Mouse (Mus musculus) CD4-positive, CD25-positive, alpha-beta regulatory T cell, adult 2 months (primary cell): ENCODE results near the gene Ap1s3.
A peak's percentile ranks its signal among the peaks of the same experiment; 100 is the strongest.

ENCODE experiments used
- DNase-seq: peaks from one replicate; pipeline ENCODE4 v3.0.0-alpha.2; 2012; ENCODE audit warnings: low read depth, low spot score

Ap1s3 gene

DNA sequence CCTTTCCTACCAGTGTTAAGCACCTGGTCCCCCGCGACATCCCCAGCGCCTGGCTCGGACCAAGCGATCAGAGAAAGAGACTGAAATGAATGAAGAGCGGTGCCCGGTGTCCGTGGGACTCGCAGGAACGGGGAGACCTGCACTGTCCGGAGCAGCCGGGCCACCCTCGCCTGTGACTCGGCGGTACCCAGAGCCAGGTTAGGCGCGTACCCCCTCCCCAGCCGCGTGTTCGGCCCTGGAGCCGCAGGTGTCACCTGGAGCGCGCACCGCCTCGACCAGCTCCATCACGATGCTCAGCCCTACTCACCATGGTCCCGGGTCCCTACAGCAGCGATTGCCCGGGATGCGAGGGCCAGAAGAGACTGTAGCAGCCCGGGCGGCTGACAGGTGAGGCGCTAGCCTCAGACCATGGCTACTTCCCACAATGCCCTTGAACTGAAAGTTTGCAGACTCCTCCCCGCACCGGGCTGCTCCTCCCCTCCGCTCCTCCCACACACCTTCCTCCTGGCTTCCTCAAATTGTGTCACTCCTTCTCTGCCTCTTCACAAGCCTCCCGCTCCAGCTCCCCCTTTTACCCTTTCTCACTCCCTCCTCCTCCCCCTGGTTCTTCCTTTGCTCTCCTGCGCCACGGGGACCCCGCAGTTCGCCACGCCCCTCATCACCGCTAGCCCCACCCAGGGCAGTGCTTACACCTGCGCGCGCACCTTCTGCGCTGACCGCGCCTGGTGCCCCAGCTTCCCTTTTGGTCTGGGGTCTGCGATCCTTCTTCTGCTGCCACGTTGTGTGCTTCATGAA lies at the start of gene Ap1s3:
Ap1s3 (minus strand) TSS at position 430 of the 795 bp plus-strand sequence.
- peak; percentile 85 for DNase-seq

DNA sequence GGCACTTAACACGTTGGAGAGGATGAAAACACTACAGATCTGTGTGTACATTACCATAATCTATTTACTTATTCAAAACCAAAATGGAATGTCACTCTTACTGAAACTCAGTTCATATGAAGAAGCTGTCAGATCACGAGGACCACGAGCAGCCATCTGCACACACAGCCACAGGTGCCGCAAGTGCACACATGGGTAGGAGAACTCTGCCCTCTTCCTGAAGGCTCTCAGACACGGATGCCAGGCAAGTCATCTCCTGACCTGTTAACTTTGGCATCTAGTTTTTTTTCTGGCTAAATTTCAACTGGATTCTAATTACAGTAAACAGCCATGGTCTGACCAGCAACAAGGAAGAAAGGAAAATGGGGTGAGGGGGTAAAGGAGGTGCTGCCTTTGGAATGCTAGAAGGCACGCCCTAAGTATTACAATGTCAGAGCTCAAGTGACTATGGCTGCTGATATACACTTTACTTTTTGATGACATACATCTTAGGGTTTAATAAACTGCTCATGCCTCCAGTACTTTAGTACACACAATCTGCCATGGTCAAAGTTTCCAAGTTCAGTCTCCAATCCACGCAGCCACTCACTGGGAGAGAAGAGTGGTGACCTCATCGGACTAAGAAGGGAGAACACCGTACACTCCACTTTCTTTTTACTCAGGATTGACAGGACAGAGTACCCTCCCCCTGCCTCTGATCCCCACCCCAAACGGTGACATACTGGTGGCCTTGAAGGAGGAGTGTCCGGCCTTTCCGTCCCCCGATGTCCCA lies 42.6 kb upstream of the Ap1s3 start:
- DNase-seq, result no peak

DNA sequence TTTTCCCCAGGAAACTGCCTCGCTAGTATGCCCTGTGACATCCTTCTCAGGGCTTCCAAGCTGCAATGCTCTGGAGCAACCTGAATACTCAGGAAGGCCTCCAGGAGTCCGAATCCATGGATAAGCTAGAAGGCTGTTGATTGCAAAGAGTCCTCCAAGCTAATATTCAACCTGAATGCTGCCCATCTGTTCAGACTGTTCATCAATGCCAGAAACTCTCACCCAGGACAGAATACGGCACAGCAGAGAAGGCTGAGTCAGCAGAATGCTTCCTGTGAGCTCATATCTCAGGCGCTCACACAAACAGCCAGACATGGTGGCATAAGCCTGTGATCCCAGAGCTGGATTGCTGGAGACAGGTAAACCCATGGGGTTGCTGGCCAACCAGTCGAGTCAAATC lies 41.3 kb upstream of the Ap1s3 start:
- no peak for DNase-seq

DNA sequence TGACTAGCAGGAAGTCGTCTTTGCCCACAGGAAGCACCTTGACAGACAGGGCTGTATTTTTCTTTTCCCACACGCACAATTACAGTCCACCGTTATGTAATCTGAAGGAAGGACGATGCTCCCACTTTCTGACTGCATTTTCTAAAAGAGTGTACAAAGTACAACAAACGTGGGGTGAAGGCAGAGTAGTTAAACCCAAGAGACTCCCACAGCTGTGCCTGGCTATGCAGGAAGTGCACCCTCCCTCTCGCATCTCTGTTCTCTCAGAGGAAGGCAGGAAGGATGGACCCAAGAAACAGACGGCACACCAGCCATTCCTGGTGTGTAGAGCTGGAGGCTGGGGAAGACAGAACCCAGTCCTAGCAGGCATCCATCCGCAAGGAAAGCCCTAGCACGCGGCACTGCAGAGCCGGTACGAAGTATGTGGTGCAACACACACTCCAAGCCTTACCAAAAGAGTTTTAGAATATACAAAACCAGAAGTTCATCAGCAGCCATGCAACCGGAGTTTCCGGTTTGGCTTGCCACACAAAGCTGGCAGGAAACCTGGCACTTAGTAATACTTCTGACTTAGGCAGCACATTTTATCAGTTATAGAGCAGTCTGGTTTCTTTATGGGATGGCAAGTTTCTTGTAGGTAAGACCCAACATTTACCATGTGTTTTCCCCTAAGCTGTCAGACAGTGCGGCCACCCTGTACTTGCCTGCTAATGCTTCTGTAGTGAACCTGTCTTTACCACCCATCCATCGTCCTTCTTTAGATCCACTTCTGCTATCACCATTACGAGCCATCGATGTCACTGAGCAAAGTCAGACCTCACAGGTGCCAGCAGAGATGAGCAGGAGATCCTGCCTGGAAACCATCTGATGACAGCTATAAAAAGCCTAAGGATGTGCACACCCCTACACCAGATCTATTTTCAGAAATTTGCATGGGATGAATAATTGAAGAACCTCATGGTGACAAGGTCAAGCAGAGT lies 39.7 kb upstream of the Ap1s3 start:
- DNase-seq, result peak; percentile 56

DNA sequence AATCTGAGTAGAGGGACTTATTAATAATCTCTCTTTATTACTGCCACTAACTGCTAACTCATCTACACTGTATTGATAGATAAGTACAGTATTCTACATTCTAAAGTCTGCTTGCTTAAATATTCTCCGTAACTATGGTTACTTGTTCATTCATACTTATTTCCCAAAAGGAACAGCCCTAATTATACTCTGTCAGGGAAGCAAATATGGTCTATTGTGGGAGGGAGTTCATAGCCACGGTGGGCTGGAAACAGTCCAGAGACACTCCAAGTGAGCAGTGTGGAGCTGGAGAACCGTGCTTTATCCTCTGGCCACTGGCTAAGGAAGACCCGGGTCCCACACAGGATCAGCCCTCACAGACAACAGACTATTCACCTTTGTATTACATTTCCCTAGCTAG lies 38.9 kb upstream of the Ap1s3 start:
- DNase-seq, result no peak

DNA sequence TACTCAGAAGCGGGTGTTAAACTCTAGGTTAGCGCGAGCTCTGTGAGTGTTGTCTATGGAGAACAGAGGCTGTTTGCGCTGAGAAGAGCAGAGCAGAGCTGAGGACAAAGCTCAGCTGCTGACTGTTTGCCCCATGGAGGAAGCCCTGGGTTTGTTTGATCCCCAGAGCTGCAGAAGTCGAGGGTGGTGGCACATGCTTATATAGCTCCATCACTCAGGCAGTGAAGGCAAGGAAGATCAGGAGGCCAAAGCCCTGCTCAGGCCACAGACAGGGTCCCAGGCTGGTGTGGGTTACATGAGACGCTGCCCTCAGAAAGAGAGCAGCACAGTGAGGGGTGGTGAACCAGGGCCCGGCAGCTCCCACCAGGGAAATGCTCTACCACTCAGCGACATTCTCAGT lies 38.4 kb upstream of the Ap1s3 start:
- DNase-seq, result no peak

DNA sequence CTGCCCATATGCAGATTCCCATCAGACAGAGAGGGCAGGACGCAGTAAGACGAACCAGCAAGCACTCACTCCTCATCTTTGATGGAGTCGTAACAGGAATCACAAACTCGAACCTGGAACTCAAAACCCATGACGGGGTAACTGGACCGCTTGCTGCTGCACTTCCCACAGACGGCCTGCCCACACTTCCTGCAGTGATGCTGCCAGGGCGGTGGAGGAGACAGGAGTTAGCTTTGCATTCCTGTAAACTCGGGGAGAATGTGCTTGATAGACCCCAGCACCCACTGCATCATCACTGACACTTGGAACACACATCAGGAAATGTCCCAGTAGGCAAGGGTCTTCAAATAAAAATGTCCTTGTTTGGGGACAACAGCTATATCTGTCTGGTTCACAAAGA lies 35.6 kb upstream of the Ap1s3 start:
- DNase-seq, result no peak

DNA sequence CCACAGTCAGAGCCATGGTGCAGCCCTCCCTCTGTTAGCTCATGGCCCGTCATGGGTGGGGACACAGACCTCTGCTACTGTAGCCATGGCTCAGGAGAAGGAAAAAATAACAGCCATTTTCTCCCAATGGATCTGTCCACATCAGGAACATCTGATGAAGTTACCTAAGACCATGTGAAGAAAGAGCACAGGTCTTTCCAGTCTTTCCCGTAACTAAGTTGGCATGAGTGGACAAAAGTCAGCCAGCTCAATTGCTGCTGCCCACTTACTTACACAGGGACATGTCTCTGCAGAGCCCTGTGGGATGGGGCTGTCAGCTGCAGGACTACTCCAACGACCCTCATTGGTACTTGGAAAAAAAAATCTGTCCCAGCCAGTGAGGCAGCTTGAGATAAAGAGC lies 34.9 kb upstream of the Ap1s3 start:
- no peak for DNase-seq

DNA sequence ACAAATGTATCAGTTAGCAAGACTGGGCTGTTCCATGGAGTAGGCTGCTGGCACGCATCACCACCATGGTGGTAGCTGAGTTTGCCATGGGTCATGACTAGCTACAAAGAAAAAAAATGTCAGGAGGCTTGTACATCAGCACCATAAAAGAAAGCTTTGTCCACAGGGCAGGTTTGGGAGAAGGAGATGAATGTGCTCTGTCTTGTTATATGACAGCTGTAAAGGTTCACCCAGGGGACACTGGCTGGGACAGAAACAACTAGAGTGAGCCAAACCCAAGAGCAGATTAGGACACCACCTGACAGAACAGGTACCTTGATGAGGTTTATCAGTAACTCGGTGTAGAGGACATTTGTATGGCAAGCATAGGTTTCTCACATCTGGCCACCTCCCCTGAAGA lies 32.9 kb upstream of the Ap1s3 start:
- DNase-seq, result no peak

DNA sequence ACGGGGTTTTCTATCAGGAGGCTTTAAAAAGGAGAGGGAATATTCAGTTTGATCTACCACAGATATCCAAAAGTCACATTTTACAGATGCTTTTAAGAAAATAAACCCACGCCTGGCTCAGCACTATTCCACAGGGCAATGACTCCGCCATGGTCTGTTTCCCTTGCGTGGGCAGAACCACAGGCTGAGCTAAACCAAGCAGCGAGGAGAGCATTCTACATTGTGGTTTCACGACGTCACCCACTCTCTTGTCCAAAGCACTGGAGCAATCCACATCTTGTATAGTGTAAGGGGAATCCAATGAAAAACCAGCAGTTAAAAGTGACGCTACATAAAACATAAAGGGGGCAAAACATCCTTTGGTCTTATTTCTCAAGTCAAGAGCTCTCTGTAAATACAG lies 31.7 kb upstream of the Ap1s3 start:
- no peak for DNase-seq

DNA sequence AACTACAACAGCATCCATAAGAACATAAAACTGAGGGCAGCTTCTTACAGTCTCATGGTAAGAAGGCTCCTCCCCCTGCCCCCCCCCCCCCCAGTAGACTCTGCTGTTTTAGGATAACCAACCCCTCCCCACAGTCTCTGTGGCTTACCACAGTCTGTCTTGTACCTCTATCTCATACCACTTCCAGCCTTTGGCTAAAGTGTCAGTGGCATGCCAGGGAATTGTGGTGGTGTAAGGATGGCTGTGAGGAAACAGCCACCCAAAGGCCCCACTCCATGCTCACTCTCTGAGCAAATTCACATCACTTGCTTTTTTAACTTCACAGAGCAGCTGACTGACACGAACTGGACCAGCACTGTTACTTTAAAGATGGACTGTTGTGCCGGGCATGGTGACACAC lies 26.7 kb upstream of the Ap1s3 start:
- DNase-seq, result no peak

DNA sequence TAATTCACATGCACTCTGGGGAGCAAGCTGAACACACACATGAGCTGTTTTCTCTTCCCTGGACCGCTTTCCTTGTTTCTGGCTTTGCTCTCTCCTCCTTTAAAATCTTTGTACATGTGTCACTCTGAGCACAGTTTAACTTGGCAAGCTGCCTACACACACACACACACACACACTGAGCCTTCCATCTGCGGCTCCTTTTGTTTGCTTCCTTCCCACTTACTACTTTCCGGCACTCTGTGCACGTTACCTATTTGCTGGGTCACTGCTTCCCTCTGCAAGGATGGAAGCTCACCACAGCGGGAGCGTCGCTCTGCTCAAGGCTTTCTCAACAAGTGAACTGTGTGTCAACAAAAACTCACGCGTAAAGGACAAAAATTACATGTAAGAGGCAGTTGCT lies 25.6 kb upstream of the Ap1s3 start:
- DNase-seq, result no peak

DNA sequence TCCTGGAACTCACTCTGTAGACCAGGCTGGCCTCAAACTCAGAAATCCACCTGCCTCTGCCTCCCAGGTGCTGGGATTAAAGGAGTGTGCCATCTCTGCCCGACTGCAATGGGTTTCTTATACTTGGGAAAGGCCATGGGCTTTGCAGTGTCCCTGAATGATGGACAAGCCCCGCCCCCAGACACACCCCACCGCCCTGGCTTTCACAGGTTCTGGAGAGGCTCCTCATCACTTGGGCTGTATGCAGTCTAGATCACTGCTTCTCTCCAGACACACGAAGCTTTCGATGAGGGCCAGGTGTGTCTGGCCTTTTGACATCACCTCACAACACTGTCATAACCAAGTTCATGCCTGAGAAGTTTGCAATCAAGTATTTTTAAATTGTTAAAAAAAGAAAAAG lies 25.2 kb upstream of the Ap1s3 start:
- no peak for DNase-seq

DNA sequence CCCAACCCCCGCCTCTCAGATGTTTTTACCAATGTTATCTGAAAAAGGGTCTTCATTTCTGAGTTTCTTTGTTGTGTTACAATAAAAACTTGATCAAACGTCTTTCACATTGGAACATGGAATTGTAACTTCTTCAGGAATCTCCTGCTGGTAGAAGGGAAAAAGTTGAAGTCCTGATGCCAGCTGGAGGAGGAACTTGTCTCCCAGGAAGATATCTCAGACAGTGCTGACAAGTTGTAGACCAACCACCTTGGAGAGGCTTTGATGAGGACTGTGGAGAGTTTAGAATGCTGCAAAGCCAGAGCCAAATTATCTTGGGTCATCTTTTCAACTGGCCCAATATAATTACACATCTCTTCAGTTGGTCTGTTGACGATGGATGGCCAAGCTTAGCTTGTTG lies 20.7 kb upstream of the Ap1s3 start:
- DNase-seq, result no peak

DNA sequence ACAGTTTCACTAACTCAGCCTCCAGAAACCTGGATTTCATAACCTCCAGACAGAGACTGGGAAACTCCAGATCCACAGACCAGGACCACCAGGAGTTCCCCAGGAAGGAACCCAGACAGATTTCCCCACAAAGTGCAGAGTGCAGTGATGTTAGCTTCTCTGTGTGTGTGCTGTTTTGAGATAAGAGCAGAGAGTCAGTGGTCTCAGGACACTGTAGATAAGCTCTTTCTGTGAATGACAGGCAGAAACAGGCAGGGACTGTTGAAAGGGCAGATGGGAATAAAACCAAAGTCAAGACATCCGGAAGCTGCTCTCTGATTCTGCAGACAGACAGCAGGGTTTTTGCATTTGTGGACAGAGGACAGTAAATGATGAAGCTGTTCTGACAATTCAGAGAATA lies 15.5 kb upstream of the Ap1s3 start:
- DNase-seq, result no peak

DNA sequence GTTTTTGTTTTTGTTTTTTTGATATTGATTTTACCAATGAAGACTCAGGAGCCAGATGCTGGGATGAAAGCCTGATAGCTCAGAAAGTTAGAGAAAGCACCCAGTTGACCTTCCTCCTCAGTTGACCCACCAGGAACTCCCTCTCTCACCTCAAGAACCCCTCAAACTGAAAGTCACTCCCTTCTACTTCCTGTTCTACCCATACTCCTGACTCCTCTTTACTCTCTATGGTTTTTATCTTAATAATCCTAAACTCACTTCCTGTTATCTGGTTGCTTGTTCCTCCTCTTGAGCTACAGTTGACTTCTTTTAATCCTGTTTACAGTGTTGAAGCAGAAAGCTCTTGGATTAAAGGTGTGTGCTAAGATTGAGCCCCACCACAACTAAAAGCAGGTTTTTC lies 12.3 kb upstream of the Ap1s3 start:
- peak; percentile 8 for DNase-seq

DNA sequence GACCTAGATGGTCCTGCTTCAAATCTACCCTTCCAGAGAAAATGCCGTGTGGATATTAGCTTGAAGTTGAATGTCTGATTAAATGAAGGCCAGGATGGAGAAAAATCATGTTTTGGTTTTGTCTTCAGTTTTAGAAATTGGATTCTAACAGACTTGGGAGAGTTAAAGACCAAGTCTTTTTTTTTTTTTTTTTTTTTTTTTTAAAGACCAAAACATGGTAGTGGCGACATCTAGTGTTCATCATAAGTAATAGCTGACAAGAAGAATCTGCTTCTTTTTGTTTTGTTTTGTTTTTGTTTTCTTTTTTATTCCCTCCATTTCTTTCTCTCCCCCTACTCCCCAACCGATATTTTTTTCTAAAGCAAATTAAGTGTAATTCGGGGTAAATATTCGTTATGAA lies 11.2 kb upstream of the Ap1s3 start:
- DNase-seq, result peak; percentile 57

DNA sequence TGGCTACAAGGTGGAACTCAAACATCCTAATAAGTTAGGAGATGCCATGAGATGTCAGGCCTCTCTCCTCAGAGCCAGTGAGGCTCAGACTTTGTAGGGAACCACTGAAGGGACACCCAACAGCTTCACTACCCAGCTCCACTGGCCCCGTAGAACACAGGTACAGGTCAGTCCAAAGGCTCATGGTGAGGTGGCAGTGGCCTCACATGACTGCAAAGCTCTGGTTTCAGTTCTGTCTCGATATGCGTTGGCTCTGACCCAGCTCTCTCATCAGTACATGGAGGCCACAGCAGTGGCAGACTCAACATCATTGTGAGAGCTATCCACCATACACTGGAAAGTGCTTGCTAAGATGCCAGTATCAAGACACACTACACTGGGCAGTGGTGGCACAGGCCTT lies 9.0 kb upstream of the Ap1s3 start:
- no peak for DNase-seq

DNA sequence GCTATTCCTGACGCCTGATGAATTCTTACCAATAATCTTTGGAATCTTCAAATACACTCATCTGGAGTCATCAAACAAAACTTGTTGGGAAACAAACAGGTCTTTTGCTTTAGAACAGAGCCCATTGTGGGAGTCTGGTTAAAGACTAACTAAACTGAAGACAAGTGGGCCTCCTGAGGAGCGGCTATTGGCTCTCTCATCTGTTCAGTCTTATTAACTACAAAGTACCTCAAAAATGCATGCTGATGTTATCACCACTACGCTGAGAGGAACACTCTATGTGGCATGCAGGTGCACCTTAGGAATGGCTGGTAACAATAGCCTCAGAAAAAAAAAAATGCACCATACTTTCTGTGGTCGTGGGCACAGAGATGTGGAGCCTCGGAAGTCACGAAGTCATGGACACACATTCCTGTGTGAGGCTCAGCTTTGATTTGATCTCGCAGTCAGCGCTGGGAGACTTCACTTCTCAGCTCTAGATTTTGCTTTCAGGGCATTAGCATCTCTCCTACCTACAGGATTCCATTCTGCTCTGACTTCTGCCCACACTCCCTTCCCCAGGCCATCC lies 6.4 kb upstream of the Ap1s3 start:
- DNase-seq, result no peak

DNA sequence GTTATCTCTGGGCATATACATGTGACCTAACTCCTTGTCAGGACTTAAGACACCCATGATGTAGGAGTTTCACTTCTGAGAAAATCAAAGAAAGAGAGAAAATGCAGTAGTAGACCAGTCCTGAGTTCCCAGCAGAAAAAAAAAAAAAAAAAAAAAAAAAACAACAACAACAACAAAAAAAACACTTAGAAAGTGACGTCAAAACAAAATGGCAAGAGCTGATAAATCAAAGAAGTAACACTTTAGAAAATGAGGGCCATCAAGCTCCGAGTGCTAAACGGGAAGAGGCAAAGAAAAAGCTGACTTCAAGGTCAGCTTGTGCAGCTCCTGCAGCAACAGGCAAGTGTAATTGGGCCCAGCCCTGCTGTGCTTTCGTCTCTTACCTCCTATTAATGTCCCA lies 3.9 kb upstream of the Ap1s3 start:
- DNase-seq, result no peak

DNA sequence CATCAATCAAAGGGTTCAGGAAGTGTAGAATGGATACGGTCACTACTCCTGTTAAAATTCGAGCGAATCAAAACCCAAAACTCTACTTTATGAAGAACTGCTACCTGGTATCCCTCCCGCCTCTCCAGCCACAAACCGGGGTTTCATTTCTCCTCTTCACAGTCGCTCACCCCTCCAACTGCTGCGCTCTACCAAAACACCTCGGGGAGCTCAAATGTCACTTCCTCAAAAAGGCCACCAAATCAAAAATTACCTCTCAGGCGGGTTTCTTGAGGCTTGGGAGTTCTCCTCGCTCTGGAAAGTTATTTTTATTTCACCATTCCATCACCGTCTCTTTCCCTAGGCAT lies 603 bp downstream of the Ap1s3 start:
- DNase-seq, result peak; percentile 50

DNA sequence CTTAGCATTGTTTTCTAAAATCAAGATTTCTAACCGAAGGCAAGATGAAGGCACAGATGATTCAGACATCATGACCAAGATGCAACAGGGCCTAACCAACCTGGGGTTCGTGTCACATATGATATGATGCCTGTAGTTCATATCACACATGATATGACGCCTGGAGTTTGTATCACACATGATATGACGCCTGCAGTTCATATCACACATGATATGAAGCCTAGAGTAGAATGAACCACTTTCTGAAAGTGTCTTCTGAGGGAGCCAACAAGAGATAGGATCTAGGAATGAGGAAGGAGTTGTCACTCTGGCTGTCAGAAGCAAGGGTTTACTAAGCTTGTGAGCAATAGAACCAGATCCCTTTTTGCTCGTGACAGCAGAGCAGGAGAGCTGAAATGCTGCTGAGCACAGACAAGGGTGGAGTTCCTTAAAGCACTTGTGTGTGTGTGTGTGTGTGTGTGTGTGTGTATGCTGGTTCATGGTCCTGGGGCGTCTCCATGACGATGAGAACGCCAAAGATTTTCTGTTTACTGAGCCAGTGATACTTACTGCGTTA lies 2.3 kb downstream of the Ap1s3 start:
- no peak for DNase-seq
